Mouse (Mus musculus) adrenal gland, adult (tissue): ENCODE data around the gene Gm9008.
"Not testable (repeated sequence)": the region's sequence is repeated elsewhere in the genome, so short reads cannot be mapped to it uniquely, and the experiment has no call there.

Experiments used
- DNase-seq, 2 experiments: peaks; one replicate each; pipeline ENCODE4 v3.0.0; 2022 to 2023; ENCODE audit warnings: low spot score in 1 of 2; ENCODE audit not compliant: inconsistent age in 2 of 2

The Gm9008 gene

GRCm38 (mm10) chr6:76497054-76497835 is at the start of gene Gm9008:
Gene Gm9008 (minus strand): TSS chr6:76497784.
- DNase-seq = not testable (repeated sequence)

GRCm38 (mm10) chr6:76521975-76522641 is 24.5 kb upstream of the Gm9008 start:
- DNase-seq = no peak

- no peak for DNase-seq
Measured at GRCm38 (mm10) chr6:76510200-76510599, 12.6 kb upstream of the Gm9008 start.

GRCm38 (mm10) chr6:76496335-76496734 is 1.2 kb downstream of the Gm9008 start:
- DNase-seq = not testable (repeated sequence)

GRCm38 (mm10) chr6:76468194-76468593 is 29.4 kb downstream of the Gm9008 start:
- DNase-seq = no peak
